Mouse (Mus musculus): ENCODE measurements around the gene Kcnq2. TPM values are rescaled to one million over a fixed set of nuclear protein-coding genes. Genes with fewer than 3 reads are reported as not detected.

Gene Kcnq2
- polyA plus RNA-seq (2015; fragmentation: Nextera tagmentation; extraction: Ambion mirVana): 0.59 and 0.63 TPM in 2 replicates

DNA sequence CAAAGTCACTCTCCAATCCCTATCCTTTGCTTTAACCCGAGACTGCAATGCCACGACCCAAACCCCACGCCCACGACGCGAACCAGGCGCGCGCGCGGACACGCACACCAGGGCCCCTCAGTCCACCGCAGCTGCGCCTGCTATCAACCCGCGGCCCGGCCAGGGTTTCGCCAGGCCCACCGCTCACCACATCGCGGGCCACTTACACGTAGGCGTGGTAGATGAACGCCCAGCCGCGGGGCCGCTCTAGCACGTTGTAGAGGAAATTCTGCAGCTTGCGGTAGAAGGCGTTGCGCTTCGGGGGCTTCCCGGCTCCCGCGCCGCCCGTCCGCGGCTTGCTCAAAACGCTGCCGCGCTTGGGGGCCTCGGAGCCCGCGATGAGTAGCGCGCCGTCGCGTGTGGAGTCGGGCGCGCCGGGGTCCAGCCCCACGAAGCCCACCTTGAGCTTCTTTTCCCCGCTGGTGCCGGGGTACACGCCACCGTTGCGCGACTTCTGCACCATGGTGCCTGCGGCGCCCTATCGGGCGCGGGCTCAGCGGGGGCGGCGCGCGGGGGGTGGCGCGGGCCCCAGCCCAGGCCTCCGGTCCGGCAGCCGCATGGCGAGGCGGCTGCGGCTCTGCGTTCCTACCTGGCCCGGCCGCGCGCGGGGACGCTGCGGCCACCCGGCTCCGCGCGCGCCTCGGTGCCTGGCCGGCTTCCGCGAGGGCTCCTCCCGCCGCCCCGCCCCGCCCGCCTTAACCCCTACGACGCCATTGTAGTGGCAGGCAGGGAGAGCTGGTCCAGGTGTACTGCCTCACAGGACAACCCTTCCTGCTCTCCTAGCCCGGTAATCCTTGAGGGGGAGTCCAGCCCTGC is at the start of gene Kcnq2:
TSS of gene Kcnq2 (minus strand) at position 710 of the 855 bp plus-strand sequence.
- no peak within 1 kb of the TSS for H3K9ac ChIP-seq
- H3K9me3 ChIP-seq: no peaks in the 10 kb centered on the region
- no peaks in the 10 kb centered on the region for H3K36me3 ChIP-seq
- ATAC-seq (ENCODE audit: insufficient number of reproducible peaks, insufficient read depth, low FRiP score, low TSS enrichment, low read depth): no peak
- peak within 1 kb of the TSS; percentile 78 for H3K4me2 ChIP-seq
- under 1% methylated on average over 85 of the region's 104 CpGs for WGBS
- H3K4me1 ChIP-seq: peaks cover 11% of the 10 kb centered on the region
- no peak within 1 kb of the TSS for H3K27ac ChIP-seq
- H3K27me3 ChIP-seq: peaks cover 82% of the 10 kb centered on the region
- peak within 1 kb of the TSS; percentile 49 for H3K4me3 ChIP-seq

DNA sequence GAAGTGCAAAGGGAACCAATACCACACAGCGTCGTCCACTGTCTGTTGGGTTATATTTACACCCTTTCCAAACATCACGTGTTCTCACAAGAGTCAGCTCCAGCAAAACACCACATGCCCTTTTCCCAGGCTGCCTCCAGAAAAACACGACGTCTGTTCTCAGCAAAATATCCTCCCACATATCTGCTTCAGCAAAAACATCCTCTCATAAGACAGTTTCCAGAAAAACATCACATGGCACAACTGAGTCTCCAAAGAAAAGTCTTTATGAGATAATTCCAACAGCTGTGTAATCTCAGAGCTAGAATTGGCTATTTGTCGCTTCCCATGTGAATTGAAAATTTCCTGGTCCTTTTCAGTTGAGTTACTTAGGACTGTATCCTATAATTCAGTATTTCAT is 45.8 kb upstream of the Kcnq2 start:
- Histone ChIP-seq H3K27ac (no peak overlapping the region), H3K27me3 (0 out of 2 replicates have a peak, but pooled peaks cover 4% of the 10 kb centered on the region), H3K4me3 (no peak overlapping the region), H3K36me3 (no peaks in the 10 kb centered on the region), H3K9me3 (no peaks in the 10 kb centered on the region), H3K9ac (no peak overlapping the region), H3K4me1 (no peaks in the 10 kb centered on the region), H3K4me2 (no peak overlapping the region)
- 83% methylated on average over 6 of the region's 6 CpGs for WGBS
- ATAC-seq (ENCODE audit: insufficient number of reproducible peaks, insufficient read depth, low FRiP score, low TSS enrichment, low read depth): no peak

DNA sequence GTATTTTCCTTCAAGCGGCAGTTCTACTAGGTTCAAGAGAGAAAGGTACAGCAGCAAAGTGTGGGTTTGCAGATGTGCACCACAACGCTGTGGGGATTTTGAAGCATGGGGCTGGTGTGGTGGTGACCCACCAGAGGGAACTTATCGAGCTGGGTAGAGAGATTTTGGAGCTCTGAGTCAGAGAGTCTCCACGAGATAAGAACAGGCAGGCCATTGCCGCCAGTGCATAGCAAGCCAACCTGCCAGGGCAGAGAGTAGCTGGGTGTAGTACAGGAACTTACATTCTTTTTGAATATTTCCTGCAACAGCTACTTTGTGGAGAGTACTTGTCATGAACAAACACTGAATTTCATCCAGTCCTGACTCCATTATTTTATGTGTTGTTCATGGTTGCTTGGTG is 43.4 kb upstream of the Kcnq2 start:
- no peak for ATAC-seq (ENCODE audit: insufficient number of reproducible peaks, insufficient read depth, low FRiP score, low TSS enrichment, low read depth)
- no peak overlapping the region for H3K4me3 ChIP-seq
- no peak overlapping the region for H3K4me2 ChIP-seq
- no peaks in the 10 kb centered on the region for H3K36me3 ChIP-seq
- no peaks in the 10 kb centered on the region for H3K4me1 ChIP-seq
- WGBS: 84% methylated on average over 5 of the region's 5 CpGs
- no peak overlapping the region for H3K9ac ChIP-seq
- H3K9me3 ChIP-seq: no peaks in the 10 kb centered on the region
- 0 out of 2 replicates have a peak, but pooled peaks cover 4% of the 10 kb centered on the region for H3K27me3 ChIP-seq
- H3K27ac ChIP-seq: no peak overlapping the region

- no peaks in the 10 kb centered on the region for H3K4me1 ChIP-seq
- no peak overlapping the region for H3K9ac ChIP-seq
- H3K36me3 ChIP-seq: no peaks in the 10 kb centered on the region
- 0 out of 2 replicates have a peak, but pooled peaks cover 4% of the 10 kb centered on the region for H3K27me3 ChIP-seq
- no peak for ATAC-seq (ENCODE audit: insufficient number of reproducible peaks, insufficient read depth, low FRiP score, low TSS enrichment, low read depth)
- no peaks in the 10 kb centered on the region for H3K9me3 ChIP-seq
- no peak overlapping the region for H3K4me3 ChIP-seq
- H3K27ac ChIP-seq: no peak overlapping the region
- WGBS: 73% methylated on average over 3 of the region's 3 CpGs
- no peak overlapping the region for H3K4me2 ChIP-seq
These were observed 42.9 kb upstream of the Kcnq2 start for GRCm38 (mm10) chr2:181178015-181178414.

- no peak for ATAC-seq (ENCODE audit: insufficient number of reproducible peaks, insufficient read depth, low FRiP score, low TSS enrichment, low read depth)
- Histone ChIP-seq H3K27ac (no peak overlapping the region), H3K27me3 (0 out of 2 replicates have a peak, but pooled peaks cover 4% of the 10 kb centered on the region), H3K9ac (no peak overlapping the region), H3K4me1 (no peaks in the 10 kb centered on the region), H3K4me3 (no peak overlapping the region), H3K9me3 (no peaks in the 10 kb centered on the region), H3K36me3 (no peaks in the 10 kb centered on the region), H3K4me2 (no peak overlapping the region)
- 84% methylated on average over 3 of the region's 3 CpGs for WGBS
These were observed 39.5 kb upstream of the Kcnq2 start for GRCm38 (mm10) chr2:181174646-181175045.

DNA sequence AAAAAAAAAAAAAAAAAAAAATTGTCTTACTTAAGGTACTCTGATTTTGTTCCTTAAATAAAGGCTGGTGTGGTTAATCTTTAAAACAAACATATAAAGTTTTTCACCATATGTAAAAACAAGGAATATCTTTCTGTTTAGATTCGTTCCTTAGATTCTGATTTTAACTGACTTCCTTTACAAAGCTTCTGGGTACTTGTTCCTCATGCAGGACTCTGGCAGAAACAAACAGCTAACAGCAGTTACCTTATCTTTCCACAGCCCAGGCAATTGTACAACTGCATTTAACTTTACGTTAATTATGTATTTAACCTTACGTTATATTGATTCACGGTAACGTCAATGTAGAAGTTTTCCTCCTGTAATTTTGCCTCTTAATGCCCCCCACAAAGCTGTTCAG is 31.4 kb upstream of the Kcnq2 start:
- Histone ChIP-seq H3K27ac (no peak overlapping the region), H3K27me3 (peaks cover 10% of the 10 kb centered on the region), H3K9ac (no peak overlapping the region), H3K4me2 (no peak overlapping the region), H3K4me1 (no peaks in the 10 kb centered on the region), H3K36me3 (no peaks in the 10 kb centered on the region), H3K4me3 (no peak overlapping the region), H3K9me3 (no peaks in the 10 kb centered on the region)
- WGBS: 74% methylated on average over 5 of the region's 5 CpGs
- no peak for ATAC-seq (ENCODE audit: insufficient number of reproducible peaks, insufficient read depth, low FRiP score, low TSS enrichment, low read depth)

DNA sequence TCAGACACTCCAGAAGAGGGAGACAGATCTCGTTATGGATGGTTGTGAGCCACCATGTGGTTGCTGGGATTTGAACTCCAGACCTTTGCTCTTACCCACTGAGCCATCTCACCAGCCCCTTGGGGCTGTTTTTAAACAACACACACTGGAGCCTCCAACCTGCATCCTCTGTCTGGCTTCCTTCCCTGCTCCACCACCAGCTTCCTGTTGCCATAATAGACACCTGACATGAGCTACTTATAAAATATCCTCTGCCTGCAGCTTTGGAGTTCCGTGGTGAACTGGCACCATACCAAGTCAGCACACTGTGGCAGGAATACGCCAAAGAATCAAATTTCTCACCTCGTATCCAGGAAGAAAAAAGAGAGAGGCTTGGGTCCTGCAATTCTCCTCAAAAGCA is 25.7 kb upstream of the Kcnq2 start:
- no peak overlapping the region for H3K4me2 ChIP-seq
- H3K36me3 ChIP-seq: no peaks in the 10 kb centered on the region
- no peak overlapping the region for H3K9ac ChIP-seq
- no peak overlapping the region for H3K27ac ChIP-seq
- no peak overlapping the region for H3K4me3 ChIP-seq
- 60% methylated on average over 4 of the region's 4 CpGs for WGBS
- H3K4me1 ChIP-seq: peaks cover 7% of the 10 kb centered on the region
- no peaks in the 10 kb centered on the region for H3K9me3 ChIP-seq
- ATAC-seq (ENCODE audit: insufficient number of reproducible peaks, insufficient read depth, low FRiP score, low TSS enrichment, low read depth): no peak
- H3K27me3 ChIP-seq: peaks cover 37% of the 10 kb centered on the region

DNA sequence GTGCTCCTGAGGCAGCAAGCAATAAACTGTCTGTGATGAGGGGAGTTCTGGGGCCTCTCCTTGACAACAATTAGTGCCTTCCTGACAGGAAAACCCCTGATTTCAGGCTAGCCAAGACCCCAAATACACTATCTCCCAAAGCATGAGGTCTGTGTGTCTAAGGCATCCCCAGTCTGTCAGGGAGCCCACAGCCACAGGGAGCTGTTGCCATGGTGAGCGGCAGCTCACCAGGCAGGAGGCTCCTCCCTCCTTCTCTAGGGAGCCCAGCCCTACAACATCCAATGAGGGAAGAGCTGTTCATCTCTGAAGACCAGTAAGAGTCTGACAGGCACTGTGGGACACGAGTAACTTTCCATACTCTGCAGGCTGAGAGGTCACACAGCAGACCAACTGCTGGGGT is 24.7 kb upstream of the Kcnq2 start:
- Histone ChIP-seq H3K27ac (no peak overlapping the region), H3K4me3 (no peak overlapping the region), H3K9me3 (no peaks in the 10 kb centered on the region), H3K27me3 (peaks cover 42% of the 10 kb centered on the region), H3K9ac (no peak overlapping the region), H3K36me3 (no peaks in the 10 kb centered on the region), H3K4me1 (peaks cover 7% of the 10 kb centered on the region), H3K4me2 (no peak overlapping the region)
- WGBS: 2% methylated on average over 2 of the region's 2 CpGs
- ATAC-seq (ENCODE audit: insufficient number of reproducible peaks, insufficient read depth, low FRiP score, low TSS enrichment, low read depth): no peak

- no peak overlapping the region for H3K27ac ChIP-seq
- WGBS: 49% methylated on average over 7 of the region's 7 CpGs
- H3K9me3 ChIP-seq: no peaks in the 10 kb centered on the region
- H3K4me3 ChIP-seq: no peak overlapping the region
- H3K9ac ChIP-seq: no peak overlapping the region
- no peak for ATAC-seq (ENCODE audit: insufficient number of reproducible peaks, insufficient read depth, low FRiP score, low TSS enrichment, low read depth)
- no peak overlapping the region for H3K4me2 ChIP-seq
- peaks cover 7% of the 10 kb centered on the region for H3K4me1 ChIP-seq
- no peaks in the 10 kb centered on the region for H3K36me3 ChIP-seq
- peaks cover 49% of the 10 kb centered on the region for H3K27me3 ChIP-seq
These were observed 24.0 kb upstream of the Kcnq2 start for GRCm38 (mm10) chr2:181159091-181159514.

DNA sequence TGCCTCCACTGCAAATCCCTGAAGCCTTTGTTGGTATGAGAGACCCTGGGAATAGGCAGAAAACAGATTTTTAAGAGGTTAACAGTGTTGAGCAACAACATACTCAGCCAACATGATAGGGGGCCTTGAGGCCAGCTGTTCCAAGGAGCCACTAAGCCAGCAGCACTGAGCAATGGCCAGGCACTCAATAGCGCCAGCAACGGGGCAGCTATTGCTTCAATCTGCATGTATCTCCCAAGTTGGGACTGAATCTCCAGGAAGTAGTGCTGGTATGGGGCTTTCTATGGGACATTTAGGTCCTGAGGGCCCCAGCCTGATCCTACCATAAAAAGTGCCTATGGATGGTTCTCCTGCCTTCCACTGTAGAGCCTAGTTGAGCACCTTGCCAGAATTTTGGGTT is 23.4 kb upstream of the Kcnq2 start:
- peaks cover 55% of the 10 kb centered on the region for H3K27me3 ChIP-seq
- no peak overlapping the region for H3K27ac ChIP-seq
- WGBS: 87% methylated on average over 2 of the region's 2 CpGs

GRCm38 (mm10) chr2:181157716-181158302 is 22.7 kb upstream of the Kcnq2 start:
- no peak overlapping the region for H3K9ac ChIP-seq
- WGBS: 81% methylated on average over 6 of the region's 6 CpGs
- no peak overlapping the region for H3K4me2 ChIP-seq
- H3K36me3 ChIP-seq: no peaks in the 10 kb centered on the region
- no peak for ATAC-seq (ENCODE audit: insufficient number of reproducible peaks, insufficient read depth, low FRiP score, low TSS enrichment, low read depth)
- H3K4me3 ChIP-seq: no peak overlapping the region
- peaks cover 7% of the 10 kb centered on the region for H3K4me1 ChIP-seq
- no peaks in the 10 kb centered on the region for H3K9me3 ChIP-seq
- H3K27me3 ChIP-seq: peaks cover 61% of the 10 kb centered on the region
- no peak overlapping the region for H3K27ac ChIP-seq

More for the DNA sequence above, 23.4 kb upstream of the Kcnq2 start:
- H3K36me3 ChIP-seq: no peaks in the 10 kb centered on the region
- peaks cover 7% of the 10 kb centered on the region for H3K4me1 ChIP-seq
- H3K4me3 ChIP-seq: no peak overlapping the region
- no peak overlapping the region for H3K9ac ChIP-seq
- no peaks in the 10 kb centered on the region for H3K9me3 ChIP-seq
- no peak overlapping the region for H3K4me2 ChIP-seq
- ATAC-seq (ENCODE audit: insufficient number of reproducible peaks, insufficient read depth, low FRiP score, low TSS enrichment, low read depth): no peak

DNA sequence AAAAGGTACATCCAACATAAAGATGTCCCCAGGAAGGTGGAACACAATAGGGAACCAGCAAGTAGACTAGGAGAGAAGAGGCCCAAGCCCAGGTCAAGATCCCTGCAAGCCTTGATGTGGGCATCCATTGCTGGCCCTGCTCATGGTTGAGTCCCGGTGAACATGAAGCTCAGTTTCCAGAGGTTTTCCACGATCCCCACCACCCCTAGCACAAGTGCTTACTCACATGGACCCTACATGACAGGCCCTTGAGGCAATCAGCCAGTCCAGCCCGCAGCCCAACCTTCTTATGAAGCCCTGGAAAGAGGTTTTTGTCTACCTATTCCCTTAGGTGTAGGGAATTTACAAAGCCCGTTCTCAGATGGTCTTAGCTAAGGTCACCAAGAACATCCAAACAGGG is 22.1 kb upstream of the Kcnq2 start:
- Histone ChIP-seq H3K27me3 (peaks cover 64% of the 10 kb centered on the region), H3K9me3 (no peaks in the 10 kb centered on the region), H3K36me3 (no peaks in the 10 kb centered on the region), H3K9ac (no peak overlapping the region), H3K4me2 (peak overlapping the region; percentile 63; the same call in 1 of the 2 replicates), H3K4me1 (peaks cover 7% of the 10 kb centered on the region), H3K27ac (no peak overlapping the region), H3K4me3 (peak overlapping the region; percentile 39; the same call in 1 of the 2 replicates)
- WGBS: 71% methylated on average over 4 of the region's 4 CpGs
- ATAC-seq (ENCODE audit: insufficient number of reproducible peaks, insufficient read depth, low FRiP score, low TSS enrichment, low read depth): no peak

All from embryonic facial prominence, embryonic 13.5 days (tissue).